Mouse (Mus musculus): ENCODE measurements around the gene Crlf1.

Gene Crlf1

GRCm38 (mm10) chr8:70517940-70518643 is 25.1 kb downstream of the Crlf1 start:
- no peak for DNase-seq (ENCODE audit: low read depth in 2 of 2, low spot score in 2 of 2)

DNA sequence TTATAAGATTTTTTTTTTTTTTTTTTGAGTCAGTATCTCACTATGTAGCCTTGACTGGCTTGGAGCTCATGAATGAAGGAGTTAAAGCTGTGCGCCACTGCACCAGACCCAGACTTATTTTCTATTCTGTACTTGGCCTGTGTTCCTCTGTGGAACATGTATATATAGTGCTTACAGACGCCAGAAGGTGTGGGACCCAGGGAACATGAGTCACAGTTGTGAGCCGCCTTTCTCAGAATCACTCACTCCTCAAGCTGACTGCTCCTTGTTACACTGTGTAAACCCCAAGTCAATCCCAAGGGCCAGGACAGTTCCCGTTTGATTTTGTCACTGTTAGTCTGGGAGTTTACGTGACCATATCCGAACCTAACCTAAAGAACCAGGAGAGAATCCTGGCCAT is 26.1 kb downstream of the Crlf1 start:
- no peak for DNase-seq (ENCODE audit: low read depth in 2 of 2, low spot score in 2 of 2)

DNA sequence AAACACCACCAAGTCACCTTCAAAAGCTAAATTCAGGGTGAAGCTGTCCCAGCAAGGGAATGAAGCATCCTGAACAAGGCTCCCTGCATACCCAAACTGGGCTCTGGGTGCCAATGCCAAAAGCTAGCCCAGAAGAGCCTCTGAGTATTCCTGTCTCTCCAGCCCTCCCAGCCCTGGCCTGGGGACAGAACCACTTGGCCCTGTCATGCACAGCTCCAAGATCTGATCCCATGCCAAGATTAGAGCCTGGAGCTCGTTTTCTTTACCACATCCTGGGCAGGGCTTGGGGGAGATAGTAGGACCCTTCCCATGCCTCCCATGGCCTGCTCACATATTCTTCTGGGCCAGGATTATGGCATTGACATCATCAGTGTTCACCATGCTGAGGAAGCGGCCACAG is 26.6 kb downstream of the Crlf1 start:
- no peak for DNase-seq (ENCODE audit: low read depth in 2 of 2, low spot score in 2 of 2)

DNA sequence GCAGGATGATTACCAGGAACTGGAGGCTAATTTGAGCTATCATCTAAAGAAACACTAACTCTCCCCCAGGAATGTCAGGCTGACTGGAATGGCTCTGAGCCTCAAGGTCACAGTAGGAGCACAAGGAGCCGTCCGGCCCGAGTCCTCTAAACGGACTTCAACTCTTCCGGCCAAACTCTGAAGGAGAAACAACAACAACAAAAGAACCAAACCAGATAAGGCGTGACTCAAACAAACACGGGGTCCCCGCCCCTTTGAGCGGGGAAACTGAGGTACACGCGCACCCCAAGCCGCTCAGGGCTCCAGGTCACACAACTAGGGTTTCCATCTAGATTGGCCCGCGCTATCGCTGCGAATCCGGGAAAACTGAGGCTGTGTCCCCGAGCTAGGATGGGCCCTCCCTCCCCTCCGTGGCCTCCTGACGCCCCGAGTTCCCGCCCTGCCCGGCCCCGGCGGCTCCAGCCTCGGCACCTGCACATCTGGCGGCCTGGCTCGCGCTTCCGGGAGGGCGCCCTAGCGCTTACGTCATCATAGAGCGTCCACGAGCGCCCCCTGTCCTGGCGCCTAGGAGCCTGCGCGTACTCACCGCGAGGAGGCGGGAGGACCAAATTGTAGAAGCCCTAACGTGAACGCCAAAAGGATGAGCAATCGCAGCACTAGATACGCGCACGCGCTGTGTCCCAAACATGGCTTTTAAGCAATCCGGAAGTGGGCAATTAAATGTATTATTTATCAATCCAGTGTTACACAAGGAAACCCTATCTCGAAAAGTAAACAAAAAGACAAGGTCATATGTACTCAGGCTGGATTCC is 29.8 kb downstream of the Crlf1 start:
- DNase-seq (ENCODE audit: low read depth in 2 of 2, low spot score in 2 of 2): peak; percentile 96 to 97

DNA sequence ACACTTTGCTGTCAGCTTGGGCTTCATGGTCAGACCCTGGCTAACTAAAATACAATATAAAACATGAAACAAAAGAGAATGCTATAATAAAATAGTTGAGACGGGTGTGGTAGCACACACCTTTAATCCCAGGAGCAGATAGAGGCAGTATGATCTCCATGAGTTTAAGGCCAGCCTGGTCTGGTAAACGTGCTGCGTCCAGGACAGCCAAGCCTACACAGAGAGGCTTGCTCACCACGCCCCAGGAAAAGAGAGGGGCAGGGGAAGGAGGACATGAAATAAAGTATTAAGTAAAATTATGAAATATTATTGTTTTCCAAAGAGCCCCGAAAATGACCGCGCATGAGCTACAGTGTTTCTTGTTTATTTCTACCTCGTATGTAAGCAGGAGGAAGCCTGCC is 34.2 kb downstream of the Crlf1 start:
- no peak for DNase-seq (ENCODE audit: low read depth in 2 of 2, low spot score in 2 of 2)

DNA sequence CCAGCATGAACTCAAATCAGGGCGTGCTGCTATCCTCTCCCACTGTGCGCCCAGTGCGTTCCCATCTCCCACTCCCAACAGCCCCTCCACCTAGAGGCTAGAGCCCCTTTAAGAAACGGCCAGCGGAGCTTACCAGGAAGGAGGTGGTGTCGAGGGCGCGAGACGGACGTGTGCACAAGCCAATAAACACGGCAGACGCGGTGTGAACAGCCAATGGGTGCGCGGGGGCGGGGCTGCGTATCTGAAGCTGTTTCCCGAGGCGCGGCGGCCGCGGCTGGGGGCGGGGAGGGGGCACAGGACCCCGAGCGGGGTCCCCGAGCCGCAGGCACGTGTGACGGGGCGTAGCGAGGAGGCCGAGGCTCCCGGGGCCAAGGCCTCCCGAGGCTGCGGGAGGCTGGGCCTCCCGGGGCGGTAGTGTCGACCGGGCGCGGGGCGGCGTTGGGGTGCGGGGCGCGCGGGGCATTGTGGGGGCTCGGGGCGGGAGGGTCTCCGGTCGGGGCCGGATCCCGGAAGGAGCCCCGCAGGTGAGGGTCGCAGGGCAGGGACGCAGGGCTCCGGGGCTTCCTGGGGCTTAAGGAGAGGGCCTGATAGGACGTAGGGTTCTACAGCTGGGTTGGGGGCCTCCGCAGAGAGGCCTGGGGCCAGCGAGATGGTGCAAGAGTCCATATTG is 34.7 kb downstream of the Crlf1 start, which contains the start of the genes Fkbp8 and Kxd1:
TSS of gene Fkbp8 (plus strand) at position 213 of the 670 bp plus-strand sequence.
TSS of gene Kxd1 (minus strand) at position 445 of the 670 bp plus-strand sequence.
- peak; percentile 91 to 96 for DNase-seq (ENCODE audit: low read depth in 2 of 2, low spot score in 2 of 2)

GRCm38 (mm10) chr8:70528182-70528797 is 35.3 kb downstream of the Crlf1 start:
- no peak for DNase-seq (ENCODE audit: low read depth in 2 of 2, low spot score in 2 of 2)

DNA sequence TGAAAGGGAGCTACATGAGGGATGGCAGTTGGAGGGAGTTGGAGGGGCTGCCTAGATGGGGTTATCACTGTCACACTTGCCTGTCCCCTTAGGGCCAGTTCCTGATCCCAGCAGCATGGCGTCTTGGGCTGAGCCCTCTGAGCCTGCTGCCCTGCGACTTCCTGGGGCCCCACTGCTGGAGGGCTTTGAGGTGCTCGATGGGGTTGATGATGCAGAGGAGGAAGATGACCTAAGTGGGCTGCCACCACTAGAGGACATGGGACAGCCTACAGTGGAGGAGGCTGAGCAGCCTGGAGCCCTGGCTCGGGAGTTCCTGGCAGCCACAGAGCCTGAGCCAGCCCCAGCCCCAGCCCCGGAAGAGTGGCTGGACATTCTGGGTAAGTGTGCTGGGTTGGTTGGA is 36.3 kb downstream of the Crlf1 start:
- DNase-seq (ENCODE audit: low read depth in 2 of 2, low spot score in 2 of 2): no peak

DNA sequence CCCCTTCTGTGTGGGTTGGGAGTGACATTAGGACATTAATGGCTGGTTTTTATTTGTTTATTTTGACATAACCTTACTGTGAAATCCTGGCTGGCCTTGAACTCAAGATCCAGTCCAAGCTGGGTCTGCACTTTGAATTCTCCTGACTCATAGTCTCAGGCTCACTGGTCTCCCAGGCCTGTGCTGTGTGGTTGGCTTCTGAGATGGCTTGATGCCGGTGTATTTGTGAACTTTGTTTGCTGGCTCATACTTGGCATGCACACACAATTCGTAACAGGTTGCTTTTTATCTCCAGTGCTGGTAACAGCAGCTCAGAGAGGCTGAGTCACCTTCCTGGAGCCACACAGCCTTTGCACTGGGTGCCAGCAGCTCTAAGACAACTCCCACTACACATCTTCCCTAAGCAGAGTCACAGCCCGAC is 36.8 kb downstream of the Crlf1 start:
- no peak for DNase-seq (ENCODE audit: low read depth in 2 of 2, low spot score in 2 of 2)

DNA sequence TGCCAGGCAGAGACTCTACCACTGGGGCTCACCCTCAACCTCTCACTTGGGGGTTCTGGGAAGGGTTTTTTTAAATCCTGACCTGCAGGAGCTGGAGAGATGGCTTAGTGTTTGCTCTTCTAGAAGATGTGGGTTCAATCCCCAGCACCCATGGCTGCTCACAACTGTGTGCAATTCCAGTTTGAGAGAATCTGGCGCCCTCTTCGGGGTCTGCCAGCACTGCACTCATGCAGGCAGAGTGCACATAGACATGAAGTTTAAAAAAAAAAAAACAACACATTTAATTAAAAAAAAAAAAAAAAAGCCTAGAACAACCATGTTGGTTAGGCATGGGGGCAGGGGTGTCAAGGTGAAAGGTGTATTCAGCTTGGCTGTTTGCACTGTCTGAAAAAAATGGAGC is 37.4 kb downstream of the Crlf1 start:
- DNase-seq (ENCODE audit: low read depth in 2 of 2, low spot score in 2 of 2): no peak

DNA sequence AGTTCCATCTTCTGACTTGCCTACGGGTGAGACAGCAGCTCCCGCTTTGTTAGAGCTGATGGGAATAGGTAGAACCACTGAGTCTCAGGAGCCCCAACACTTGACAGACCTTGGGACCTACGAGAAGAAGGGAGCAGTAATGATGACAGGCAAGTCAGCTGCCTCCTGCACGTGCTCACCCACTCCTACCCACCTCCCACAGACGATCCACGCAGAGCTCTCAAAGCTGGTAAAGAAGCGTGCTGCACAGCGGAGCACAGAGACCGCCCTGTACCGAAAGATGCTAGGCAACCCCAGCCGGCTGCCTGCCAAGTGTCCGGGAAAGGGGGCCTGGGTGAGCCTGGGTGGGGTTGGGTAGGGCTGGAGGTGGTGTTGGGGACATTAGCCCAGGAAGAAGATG is 41.3 kb downstream of the Crlf1 start:
- DNase-seq (ENCODE audit: low read depth in 2 of 2, low spot score in 2 of 2): no peak

- no peak for DNase-seq (ENCODE audit: low read depth in 2 of 2, low spot score in 2 of 2)
Observed at GRCm38 (mm10) chr8:70535221-70535620, 42.3 kb downstream of the Crlf1 start.

DNA sequence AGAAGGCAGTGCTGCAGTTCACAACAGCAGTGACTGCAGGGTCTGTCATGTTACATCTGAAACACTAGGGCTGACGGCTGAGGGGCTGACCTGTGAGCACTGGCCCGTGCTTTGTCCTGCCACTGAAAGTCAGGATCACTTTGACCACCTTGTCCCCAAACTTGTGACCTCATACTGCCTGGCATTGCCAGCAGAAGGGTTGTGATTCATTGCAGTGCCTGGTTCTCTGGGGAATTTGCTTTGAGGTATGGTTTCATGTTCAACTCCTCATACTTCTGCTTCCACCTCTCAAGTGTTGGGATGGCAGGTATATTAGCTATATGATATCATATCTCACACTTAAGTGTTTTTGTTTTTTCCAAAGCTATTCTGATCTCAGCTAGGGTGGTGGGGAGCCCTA is 42.7 kb downstream of the Crlf1 start:
- DNase-seq (ENCODE audit: low read depth in 2 of 2, low spot score in 2 of 2): no peak

DNA sequence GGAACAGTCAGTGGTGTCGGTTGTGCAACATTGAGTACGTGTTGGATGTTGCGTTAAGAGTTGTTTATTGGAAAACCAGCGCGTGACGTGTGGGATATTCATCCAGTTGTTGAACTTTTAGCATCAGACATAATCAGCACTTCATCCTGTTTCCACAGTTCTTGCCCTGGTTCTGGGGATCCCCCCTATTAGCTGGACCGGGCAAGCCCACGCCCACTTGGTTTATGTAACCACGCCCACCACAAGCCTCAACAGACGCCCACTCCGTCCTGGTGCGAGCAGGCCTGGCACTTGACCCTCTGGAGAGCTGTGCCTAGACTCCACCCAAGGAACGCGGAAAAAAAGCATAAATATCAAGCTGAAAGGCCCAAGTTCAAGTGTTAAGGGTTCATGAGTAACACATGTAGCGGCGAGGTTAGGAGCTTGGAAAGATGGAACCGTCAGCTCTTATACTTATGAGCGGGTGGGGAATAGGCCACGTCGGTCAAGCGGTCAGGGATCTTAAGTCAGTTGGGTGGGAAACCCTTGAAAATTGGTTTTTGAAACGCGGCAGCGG is 45.1 kb downstream of the Crlf1 start:
- DNase-seq (ENCODE audit: low read depth in 2 of 2, low spot score in 2 of 2): no peak

DNA sequence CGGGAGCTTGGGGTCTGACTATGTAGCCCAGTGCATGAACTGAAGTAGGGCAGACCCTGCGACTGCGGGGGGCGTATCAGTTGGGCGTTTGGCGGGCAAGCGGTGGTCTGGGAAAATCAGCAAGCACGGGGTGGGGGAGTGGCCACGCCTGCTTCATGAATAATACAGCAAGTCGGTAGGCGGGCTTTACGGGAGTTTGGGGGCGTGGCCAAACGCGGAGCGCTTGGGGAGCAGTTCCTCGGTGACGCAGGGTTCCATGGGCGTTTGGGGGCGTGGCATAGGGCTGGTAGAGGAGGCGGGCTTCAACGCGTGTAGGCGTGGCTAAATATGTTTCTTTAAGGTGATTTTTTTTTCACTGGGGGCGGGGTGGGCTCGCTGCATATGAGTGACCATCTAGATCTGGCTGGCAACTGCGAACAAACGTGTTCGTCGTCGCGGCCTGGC is 45.7 kb downstream of the Crlf1 start:
- DNase-seq (ENCODE audit: low read depth in 2 of 2, low spot score in 2 of 2): peak; percentile 96 to 98

DNA sequence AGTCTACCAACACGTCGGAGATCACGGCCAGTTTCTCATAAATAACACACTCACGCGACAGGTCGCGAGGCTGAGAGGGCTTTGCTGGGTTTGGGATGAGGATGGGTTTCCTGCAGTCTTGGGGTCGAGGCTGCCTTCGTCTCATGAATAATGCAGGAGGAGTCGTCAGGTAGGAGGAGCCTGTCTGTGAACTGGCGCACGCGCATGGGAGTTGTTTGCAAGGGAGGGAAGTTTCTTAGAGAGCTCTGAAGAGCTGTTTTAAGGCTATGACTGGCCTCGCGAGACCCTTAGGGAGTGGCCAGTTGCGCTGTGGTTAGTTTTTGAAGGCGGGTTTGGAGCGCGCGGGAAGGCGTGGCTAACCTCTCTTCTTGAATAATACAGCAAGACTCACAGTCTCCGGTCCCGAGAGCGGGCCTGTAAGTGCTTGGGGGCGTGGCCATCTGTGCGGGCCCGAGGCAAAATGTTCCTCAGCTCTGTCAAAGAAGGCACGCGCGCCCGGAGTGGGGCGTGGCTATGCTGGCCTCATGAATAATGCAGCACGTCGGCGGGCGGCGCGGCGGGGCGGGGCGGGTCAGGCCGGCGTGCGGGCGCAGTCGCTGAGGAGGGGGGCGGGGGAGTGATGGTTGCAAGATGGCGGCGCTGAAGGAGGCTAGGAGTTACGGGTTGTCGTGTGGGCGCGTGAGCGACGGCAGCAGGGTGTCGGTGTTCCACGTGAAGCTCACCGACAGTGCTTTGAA is 46.3 kb downstream of the Crlf1 start, which contains the start of gene Ell:
TSS of gene Ell (plus strand) at position 381 of the 737 bp plus-strand sequence.
- DNase-seq (ENCODE audit: low read depth in 2 of 2, low spot score in 2 of 2): peak; percentile 97 to 98

GRCm38 (mm10) chr8:70540013-70540506 is 47.1 kb downstream of the Crlf1 start:
- no peak for DNase-seq (ENCODE audit: low read depth in 2 of 2, low spot score in 2 of 2)

DNA sequence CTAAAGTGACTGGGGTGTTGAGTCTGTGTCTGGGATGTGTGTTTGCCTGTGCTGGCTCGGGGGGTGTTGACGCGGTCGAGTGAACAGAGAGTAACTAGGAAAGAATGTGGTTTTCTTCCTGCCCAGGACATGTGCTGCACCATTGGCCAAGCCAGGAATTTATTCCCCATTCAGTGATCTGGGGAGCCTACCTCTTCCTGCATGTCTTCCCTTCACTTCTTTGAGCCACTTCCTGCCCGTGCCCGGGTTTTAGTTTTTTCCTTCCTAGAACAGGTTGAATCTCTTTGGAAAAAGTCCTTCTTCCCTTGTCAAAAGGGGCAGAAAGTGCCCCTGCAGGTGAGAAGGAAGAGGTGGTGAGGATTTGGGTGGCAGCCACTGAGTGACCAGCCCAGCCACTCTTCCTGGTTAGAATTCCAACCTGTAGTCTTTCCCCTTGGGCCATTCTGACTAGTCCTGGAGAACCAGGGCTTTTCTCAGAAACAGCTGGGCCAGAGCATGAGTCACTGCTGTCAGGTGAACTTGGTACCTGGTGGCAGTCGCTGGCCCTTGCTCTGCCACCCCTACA is 47.6 kb downstream of the Crlf1 start:
- no peak for DNase-seq (ENCODE audit: low read depth in 2 of 2, low spot score in 2 of 2)

- DNase-seq (ENCODE audit: low read depth in 2 of 2, low spot score in 2 of 2): no peak
Observed at GRCm38 (mm10) chr8:70541081-70541480, 48.1 kb downstream of the Crlf1 start.
